Mouse (Mus musculus) 416B (cell line): Measurements from ENCODE around the gene Fgf3.
"Not testable (repeated sequence)": the region's sequence is repeated elsewhere in the genome, so short reads cannot be mapped to it uniquely, and the experiment has no call there.

ENCODE experiments used
- DNase-seq: peaks from one replicate; pipeline ENCODE4 v3.0.0; 2011; ENCODE audit warnings: low read depth

Fgf3 gene

DNA sequence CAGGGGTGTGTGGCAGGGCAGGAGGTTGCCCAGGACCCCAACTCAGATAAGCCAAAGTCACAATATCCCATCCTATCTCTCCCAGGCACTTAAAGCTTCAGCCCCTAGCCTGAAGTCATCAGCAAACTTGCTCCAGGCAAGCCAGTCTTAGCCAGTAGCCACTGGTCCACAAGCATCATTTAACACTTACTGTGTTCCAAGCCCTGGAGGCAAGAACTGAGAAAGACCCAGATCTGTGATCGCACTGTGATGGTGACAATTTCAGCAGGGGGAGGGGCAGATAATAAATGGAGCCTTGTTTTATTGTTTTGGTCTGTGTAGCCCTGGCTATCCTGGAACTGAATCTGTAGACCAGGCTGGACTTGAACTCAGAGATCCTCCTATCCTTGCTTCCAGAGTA, 20.8 kb downstream of the Fgf3 start:
- DNase-seq = no peak

DNA sequence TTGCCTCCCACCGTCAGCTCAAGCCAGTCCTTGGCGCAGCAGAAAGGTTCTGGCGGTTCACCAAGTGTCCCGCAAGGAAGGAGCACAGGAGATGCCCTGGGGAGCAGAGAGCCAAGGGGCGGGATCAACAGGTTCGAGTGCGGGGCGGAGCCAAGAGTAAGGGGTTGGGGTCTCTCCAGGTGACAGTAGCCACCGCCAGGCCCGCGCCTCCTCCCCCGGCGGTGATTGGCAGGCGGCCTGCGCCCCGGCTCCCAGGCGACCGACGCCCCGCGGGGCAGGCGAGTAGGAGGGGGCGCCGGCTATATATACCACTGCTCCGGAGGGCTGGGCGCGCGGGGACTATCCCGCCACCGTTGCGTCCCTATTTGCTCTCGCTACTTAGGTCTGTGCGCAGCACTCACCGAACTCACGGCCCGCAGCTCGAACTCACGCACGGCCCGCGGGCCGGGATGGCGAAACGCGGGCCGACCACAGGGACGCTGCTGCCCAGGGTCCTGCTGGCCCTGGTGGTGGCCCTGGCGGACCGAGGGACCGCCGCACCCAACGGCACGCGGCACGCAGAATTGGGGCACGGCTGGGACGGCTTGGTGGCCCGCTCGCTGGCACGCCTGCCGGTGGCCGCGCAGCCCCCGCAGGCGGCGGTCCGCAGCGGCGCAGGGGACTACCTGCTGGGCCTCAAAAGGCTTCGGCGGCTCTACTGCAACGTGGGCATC, 23.3 kb downstream of the Fgf3 start:
- DNase-seq = no peak

DNA sequence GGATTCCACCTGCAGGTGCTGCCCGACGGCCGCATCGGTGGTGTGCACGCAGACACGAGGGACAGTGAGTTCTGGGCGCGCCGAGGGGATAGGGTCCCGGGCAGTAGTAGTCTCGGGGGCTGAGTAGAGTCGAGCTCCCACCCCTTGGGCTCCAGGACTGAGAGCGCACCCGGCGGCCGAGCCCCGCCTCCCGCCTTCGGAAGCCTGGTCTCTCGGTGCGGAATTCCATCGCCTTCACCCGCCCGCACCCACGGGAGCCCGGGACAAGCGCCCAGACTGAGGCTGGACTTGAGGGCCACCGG, 23.8 kb downstream of the Fgf3 start:
- DNase-seq = no peak

- DNase-seq = no peak
Measured at GRCm38 (mm10) chr7:144862126-144862525, 24.2 kb downstream of the Fgf3 start.

DNA sequence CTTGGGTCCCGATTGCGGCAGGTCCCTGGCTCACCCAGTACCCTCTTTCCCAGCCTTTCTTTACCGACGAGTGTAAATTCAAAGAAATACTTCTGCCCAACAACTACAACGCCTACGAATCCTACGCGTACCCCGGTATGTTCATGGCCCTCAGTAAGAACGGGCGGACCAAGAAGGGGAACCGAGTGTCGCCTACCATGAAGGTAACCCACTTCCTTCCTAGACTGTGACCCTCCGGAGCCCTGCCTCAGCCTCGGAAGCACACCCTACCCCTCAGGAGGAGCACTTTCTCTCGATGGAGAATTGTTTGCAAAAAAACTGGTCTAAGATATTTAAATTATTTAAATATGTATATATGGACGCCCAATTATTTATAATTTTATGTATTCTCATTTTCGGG, 24.8 kb downstream of the Fgf3 start:
- DNase-seq = no peak

GRCm38 (mm10) chr7:144863196-144863595, 25.3 kb downstream of the Fgf3 start:
- DNase-seq = no peak

DNA sequence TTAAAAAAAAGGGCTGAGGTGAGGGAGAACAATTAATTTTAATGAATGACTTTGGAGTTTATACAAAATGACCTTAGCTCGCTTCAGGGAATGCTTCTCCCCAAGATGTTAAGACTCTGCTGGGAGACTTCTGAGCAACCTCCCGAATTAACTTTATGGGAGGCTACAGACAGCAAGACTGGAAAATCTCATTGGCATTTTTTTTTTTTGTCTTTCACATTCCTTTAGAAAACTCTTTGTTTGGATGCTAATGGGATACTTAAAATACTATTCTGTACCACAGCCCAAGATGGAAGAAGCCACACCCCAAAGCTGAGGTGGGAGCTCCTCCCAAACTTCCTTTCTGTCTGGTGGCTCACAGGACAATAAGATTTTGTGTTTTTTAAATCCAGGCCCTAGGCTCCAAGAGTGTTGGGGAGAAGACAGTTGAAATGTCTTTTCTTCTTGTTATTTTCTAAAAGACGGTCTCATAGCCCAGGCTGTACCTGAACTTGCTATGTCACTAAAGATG, 26.3 kb downstream of the Fgf3 start:
- DNase-seq = no peak

DNA sequence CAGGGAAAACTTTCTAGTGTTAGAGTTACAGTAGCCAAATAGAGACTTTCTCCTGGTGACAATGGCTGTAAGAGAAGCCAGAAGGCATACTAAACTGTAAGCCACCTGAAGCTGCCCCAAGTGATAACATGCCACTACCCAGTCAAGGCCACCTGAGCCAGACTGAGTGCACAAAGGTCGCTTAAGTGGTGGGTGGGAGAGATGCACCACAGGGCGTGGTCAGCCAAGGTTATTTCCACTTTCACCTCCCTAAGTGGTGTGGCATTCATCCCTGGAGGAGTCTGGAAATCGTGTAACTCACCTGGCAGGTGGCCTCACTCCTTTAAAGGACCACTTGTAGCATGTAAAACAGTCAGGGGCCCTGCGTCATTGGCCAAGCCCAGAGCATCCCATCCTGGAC, 29.3 kb downstream of the Fgf3 start:
- no peak for DNase-seq

GRCm38 (mm10) chr7:144867602-144868001, 29.7 kb downstream of the Fgf3 start:
- DNase-seq = no peak

GRCm38 (mm10) chr7:144872420-144872819, 34.5 kb downstream of the Fgf3 start:
- DNase-seq = peak; percentile 20

GRCm38 (mm10) chr7:144873160-144873559, 35.3 kb downstream of the Fgf3 start:
- no peak for DNase-seq

DNA sequence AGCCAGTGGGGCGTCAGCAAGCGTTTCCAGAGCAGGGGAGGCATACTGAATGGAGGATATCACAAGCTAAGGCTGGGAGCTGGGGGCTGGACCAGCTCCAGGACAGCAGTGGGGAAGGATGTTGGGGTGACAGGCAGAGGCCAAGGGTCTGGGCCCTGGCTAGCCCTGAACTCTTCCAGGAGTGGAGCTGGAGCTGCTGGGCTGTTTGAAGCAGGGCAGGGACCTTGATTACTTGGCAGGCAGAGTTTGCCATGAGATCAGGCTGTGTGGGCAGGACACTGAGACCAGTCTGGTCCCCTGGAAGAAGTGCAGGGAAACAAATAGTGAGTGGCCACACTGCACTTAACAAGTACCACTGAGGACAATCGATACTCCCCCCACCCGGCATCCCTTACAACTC, 36.3 kb downstream of the Fgf3 start:
- no peak for DNase-seq

DNA sequence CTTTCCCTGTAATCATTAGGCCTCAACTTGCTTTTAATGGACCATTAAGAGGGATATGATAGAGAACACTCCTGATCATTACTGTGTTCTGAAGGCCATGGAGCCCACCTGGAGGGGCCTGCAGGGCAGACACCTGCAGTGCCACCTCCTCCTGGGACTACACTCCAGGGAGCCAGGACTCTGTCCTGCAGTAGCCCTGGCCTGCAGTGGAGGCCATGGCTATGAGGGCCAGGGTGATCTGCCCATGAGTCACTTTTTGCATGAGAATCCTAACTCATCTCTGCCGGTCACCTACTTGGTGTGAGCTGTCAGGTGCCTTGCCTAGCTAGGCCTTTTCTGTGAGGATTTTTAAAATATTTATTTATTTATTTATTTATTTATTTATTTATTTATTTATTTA, 40.5 kb downstream of the Fgf3 start:
- no peak for DNase-seq

DNA sequence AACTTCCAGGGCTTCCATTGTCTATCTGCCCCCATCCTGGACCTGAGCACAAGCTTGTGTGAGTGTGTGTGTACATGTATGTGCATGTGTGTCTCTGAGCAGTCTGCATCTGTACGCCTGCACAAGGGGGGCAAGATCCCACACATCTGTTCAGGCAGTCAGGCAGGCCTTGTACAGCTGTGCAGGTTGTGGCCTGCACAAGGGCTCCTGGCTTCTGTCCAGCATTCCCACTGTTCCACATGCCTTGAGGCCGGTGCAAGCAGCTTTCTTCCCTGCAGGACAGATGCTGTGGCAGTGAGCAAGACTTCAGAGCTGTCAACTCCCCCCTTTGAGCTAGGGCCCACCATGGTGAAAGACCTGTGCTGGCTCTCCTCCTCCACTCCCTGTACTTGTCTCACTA, 45.2 kb downstream of the Fgf3 start:
- no peak for DNase-seq

DNA sequence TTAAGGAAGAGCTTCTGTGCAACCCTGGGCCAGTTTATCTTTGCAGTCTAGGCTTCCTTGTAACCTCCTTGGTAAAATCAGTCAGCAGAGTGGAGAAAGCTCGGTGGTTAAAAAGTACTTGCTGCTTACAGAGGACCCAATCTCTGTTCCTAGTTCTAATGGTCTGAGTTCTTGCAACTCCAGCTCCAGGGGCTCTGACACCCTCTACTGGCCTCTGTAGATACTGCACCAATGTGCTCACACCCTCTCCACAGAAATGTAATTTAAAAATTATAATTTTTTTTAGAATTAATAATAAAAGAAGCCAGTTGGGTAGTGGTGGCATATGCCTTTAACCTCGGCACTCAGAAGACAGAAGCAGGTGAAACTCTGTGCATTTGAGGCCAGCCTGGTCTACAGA, 49.8 kb downstream of the Fgf3 start:
- peak; percentile 54 for DNase-seq

GRCm38 (mm10) chr7:144888564-144889299, 50.8 kb downstream of the Fgf3 start:
- no peak for DNase-seq

DNA sequence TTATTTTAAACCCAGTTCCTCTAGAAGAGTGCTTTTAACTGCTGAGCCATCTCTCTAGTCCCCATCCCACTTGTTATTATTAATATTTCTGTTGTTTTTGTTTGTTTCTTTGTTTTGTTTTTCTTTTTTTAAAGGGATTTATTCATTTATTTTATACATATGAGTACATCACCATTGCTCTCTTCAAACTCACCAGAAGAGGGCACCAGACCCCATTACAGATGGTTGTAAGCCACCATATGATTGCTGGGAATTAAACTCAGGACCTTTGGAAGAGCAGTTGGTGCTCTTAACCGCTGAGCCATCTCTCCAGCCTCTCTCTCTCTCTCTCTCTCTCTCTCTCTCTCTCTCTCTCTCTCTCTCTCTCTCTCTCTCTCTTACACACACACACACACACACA, 52.8 kb downstream of the Fgf3 start:
- not testable (repeated sequence) for DNase-seq

DNA sequence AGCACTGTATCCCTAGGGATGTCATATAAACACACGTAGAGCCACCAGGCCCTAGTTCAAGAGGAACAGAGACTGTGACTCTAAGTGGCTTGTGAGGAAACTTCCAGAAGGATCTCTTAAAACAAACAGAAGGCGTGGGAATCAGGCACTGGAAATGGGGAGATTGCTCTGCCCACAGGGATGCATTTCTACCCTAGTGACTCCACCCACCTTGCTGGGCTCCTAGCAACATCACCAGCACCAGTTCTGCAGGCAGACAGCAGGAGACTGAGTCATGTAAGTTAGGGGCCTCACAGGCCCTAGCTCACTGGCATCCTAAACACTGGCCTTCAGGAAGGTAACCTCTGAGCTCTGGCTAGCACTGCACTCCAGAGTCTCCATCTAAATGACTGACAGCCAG, 54.0 kb downstream of the Fgf3 start:
- no peak for DNase-seq

GRCm38 (mm10) chr7:144892322-144892721, 54.4 kb downstream of the Fgf3 start:
- DNase-seq = no peak
